Mouse (Mus musculus): ENCODE measurements at regions not wholly inside any gene's neighbourhood (a gene's known extent, or its start where the extent isn't known, plus 50 kb on each side); places are given as distances from the start of the nearest gene placed in this dataset.

DNA sequence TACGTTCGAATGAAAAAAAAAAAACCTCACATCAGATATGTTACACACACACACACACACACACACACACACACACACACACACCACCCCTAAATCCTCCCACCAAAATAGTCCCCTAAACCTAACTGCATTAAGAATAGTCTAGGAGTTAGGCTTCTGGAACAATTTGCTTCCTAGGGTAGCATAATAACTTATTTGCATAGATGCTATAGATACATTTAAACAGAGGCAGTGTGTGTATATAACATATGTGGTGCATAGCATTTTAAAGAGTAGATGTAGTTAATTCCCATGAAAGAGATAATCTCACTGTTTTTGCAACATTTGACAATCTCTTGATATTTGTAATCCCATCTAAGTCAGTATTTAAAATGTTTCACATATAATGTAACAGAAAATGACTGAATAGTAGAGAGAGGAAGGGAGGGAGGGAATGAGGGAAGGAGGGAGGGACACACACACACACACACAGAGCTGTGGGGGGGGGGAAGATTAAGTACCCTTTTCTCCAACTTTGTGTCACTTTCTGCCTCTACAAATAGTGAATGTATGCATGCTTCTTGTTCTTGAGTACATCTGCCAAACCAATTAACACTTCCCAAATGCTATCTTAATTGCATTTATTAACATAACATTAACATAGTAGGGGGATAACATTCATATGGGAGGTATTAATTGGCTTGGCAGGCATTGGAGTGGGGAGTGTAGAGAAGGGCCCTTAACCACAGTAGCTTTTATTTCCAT is 127.7 kb upstream of the Tle1 start:
- DNase-seq: no peak

DNA sequence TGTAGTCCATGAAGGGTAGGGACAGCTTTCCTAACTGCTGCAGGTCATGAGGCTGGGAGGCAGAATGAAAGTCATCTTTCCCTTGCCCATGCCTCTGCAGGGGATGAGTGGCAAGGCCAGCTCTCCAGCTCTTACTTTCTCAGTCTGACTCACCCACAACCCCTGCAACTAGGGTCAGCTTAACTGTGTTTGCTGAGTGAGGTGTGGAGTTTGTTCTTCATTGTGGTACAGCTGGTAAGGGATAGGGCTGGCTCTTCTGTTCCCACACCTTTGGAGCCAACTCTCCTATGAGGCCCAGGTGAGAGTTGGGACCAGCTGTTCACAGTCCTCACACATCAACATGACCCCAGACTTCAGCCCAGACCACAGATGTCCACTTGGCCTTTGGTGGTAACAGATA is 124.2 kb upstream of the Tle1 start:
- no peak for DNase-seq

DNA sequence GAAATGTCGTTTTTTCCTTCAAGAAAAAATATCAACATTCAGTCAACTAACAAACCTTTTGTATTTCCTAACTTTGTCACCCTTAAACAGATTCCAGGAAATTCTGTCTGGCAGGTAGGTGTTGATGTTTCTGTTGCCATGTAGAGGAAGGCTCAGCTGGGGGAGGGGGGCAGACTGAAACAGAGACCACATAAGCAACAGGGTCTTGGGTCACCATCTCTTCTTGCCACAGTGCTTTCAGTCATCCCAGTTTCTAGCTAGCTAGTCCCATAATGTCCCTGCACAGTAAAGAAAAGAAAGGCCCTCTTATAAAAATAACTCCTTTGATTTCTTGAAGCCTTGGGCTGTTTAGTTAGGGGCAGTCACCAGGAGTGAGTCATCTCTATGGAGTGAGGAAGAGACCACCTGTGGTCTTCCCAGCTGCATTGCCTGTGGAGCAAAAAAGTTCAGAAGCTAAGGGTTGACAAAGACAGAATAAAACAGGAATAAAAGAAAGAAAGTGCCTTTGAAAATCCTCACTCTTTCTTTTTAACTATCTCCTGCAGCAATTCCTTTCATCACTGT is 84.5 kb upstream of the Tle1 start:
- DNase-seq: no peak

DNA sequence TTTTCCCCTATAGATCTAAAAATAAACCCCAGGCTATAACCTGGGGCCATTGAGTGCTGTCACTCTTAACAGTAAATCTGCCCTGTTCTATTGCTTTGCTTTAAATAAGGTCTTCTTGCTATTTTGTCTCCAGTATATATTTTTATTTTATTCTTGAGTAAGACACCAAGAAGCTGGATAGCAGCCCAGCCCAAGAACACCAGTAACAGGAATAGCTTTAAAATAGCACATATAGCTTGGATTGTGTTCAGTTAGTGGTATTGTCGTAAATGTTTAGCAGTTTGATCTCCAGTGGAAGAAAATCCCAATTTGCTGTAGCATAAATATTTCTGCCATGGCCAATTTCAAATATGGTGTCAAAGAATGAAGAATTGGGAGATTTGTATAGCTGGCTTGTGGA is 49.8 kb upstream of the Tle1 start:
- no peak for DNase-seq

All from heart, adult 11 months (tissue).